Mouse (Mus musculus): ENCODE results near the gene Olfr957. TPM values are rescaled to one million over a fixed set of nuclear protein-coding genes. Genes with fewer than 3 reads are reported as not detected.

Olfr957 gene
- total RNA-seq (2017), result not detected in 2 replicates

GRCm38 (mm10) chr9:39515531-39515930 lies at the start of gene Olfr957:
Olfr957 (minus strand) TSS chr9:39515809.
- ATAC-seq (ENCODE audit: extremely low read depth, insufficient number of reproducible peaks, low FRiP score, poor library complexity, severe bottlenecking), result no peak

- ATAC-seq (ENCODE audit: extremely low read depth, insufficient number of reproducible peaks, low FRiP score, poor library complexity, severe bottlenecking), result no peak
Observed at GRCm38 (mm10) chr9:39558349-39558647, 42.7 kb upstream of the Olfr957 start.

DNA sequence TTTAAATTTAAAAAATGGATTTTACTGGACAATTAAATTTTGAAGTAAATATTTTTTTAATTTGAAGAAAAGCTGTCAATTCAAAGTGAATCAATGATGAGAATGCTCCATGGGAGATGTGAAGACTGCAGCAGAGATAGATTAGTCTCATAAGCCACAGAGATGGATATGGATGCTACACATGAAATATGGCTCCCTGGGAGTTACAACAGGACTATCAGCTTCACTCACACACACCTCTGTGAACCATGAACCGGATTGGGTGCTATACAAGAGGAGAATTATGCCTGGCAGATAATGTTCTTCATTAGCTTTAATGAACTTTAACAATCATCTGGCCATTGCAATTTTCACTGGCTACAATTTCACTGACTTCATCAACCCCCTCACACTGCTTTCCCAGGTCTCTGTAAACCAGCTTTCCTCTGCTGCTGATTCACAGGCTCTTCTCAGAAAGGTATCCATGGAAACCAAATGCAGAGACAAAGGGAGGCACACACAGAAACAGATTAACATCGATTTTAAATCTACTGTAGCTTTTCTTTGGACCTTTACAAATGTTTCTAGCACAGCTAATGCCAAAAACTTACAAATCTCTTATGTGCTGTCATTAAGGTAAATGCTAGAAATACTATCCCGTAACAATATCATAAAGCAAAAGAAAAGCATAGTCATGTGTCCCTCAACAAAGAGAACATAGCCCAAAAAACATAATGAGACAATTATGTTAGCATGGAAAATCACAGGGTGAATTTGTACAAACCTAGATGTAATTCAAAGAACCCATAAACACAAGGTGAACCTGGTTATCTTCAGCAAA lies 42.1 kb upstream of the Olfr957 start:
- ATAC-seq (ENCODE audit: extremely low read depth, insufficient number of reproducible peaks, low FRiP score, poor library complexity, severe bottlenecking), result no peak

DNA sequence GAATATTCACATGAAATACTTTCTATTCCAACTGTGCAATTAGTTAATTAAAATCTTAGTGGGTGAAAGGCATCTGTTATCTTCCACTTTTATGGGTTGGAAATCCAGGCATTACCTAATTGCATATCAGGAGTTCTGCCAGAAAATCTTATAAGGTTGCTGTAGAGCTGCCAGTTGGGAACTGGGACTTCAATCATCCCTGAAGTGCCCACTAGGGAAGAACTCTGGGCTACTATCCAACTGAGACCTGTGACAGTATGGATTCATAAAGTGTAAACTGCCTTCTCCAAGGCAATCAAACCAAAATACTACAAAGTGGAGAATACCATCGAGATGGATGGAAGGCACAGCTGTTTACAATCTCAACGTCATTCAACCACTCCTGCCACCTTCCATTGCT lies 38.3 kb upstream of the Olfr957 start, which contains the start of gene Olfr958:
TSS of gene Olfr958 (minus strand) at position 109 of the 400 bp plus-strand sequence.
- ATAC-seq (ENCODE audit: extremely low read depth, insufficient number of reproducible peaks, low FRiP score, poor library complexity, severe bottlenecking), result no peak

DNA sequence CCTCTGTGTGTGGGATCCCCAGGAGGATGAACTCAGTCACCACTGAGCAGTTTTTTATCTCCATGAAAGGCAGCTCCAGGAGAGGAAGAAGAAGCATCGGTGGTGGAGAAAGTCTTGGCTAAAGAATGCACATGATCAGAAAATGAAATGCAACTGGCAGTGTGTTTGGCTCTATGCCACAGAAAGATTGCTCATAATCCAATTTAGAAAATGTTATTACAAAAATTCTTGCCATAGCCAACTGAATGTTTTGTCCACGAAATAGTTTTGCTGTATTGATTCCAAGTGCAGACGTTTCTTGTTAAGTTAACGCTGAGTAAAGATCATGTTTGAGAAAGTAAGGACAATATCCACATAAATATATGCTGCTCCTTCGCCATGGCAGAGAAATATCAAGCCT lies 35.2 kb upstream of the Olfr957 start:
- no peak for ATAC-seq (ENCODE audit: extremely low read depth, insufficient number of reproducible peaks, low FRiP score, poor library complexity, severe bottlenecking)

GRCm38 (mm10) chr9:39523616-39524285 lies 8.1 kb upstream of the Olfr957 start:
- ATAC-seq (ENCODE audit: extremely low read depth, insufficient number of reproducible peaks, low FRiP score, poor library complexity, severe bottlenecking), result no peak

- ATAC-seq (ENCODE audit: extremely low read depth, insufficient number of reproducible peaks, low FRiP score, poor library complexity, severe bottlenecking), result no peak
Observed at GRCm38 (mm10) chr9:39518595-39518994, 3.0 kb upstream of the Olfr957 start.

DNA sequence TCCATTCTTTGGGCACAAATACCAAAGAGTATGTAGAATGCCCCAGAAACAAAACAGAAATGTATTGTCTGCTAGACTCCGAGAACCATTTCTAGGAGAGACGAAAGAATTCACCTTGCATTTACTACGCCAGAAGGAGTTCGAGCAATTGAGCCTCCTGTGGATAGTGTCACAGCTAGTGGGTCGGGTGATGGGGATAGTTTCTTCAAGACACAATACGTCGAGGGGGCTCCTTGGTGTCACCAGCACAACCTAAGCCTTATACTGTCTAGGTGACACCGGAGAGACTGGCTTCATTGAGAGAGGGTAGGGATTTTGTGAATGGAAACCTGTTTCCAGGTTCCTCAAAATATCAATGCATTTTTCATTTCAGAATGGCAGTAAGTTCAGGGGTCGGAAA lies 6.2 kb downstream of the Olfr957 start:
- ATAC-seq (ENCODE audit: extremely low read depth, insufficient number of reproducible peaks, low FRiP score, poor library complexity, severe bottlenecking), result no peak

DNA sequence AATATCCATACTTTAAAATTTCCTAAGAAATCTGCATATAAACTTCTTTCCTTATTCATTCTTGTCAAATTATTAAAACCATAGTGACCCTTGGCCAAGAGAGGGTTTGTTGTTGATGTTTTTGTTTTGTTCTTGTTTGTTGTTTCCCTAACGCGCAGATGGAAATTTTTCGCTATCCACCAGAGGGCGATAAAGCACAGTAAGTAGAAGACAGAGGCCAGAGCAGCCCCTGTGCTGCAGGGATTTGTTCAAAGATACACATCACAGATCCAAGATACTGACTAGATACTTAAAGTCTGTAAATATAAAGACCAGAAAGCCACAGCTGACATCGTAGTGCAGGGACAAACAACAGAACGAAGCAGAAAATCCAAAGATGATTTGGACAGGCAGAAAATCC lies 6.6 kb downstream of the Olfr957 start:
- ATAC-seq (ENCODE audit: extremely low read depth, insufficient number of reproducible peaks, low FRiP score, poor library complexity, severe bottlenecking), result no peak

DNA sequence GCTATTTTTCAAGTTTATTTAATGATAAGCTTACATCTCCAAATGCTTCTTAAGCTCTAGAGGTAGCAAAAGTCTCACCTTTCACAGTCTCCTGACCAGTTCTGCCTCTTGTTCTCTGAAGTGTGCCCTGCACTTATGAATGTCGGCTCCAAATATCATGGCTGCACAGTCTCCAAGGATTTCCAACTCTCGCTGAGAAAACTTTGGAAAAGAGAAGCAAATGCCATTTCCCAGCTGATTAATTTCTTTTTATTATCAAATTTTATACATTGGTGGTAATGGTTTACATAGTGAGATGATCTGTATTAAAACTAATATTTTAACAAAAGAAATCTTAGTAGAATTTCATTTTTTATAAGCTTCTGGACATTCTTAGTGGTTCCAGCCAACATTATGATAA lies 21.7 kb downstream of the Olfr957 start, which contains the start of gene Olfr44:
TSS of gene Olfr44 (minus strand) at position 101 of the 400 bp plus-strand sequence.
- ATAC-seq (ENCODE audit: extremely low read depth, insufficient number of reproducible peaks, low FRiP score, poor library complexity, severe bottlenecking), result no peak

- no peak for ATAC-seq (ENCODE audit: extremely low read depth, insufficient number of reproducible peaks, low FRiP score, poor library complexity, severe bottlenecking)
Observed at GRCm38 (mm10) chr9:39471844-39472243, 43.8 kb downstream of the Olfr957 start, which contains the start of gene Olfr955. Olfr955 (minus strand) TSS chr9:39471944.

Other genes starting within 250 kb of the Olfr957 start
- 0.23 TPM in 1 of 2 replicates, not detected in the other for gene Olfr945, start 239.0 kb downstream of the Olfr957 start, total RNA-seq (2017)
- gene Olfr948, start 189.8 kb downstream of the Olfr957 start, total RNA-seq (2017), result not detected in 2 replicates
- not detected in 2 replicates for gene Olfr951, start 128.4 kb downstream of the Olfr957 start, total RNA-seq (2017)
- gene Olfr952, start 88.7 kb downstream of the Olfr957 start, total RNA-seq (2017), result not detected in 2 replicates
- not detected in 2 replicates for gene Olfr954, start 59.1 kb downstream of the Olfr957 start, total RNA-seq (2017)
- gene Olfr955, start 43.9 kb downstream of the Olfr957 start, total RNA-seq (2017), result not detected in 2 replicates
- gene Olfr44, start 21.8 kb downstream of the Olfr957 start, total RNA-seq (2017), result 0.12 TPM in 1 of 2 replicates, not detected in the other
- not detected in 2 replicates for gene Olfr958, start 38.2 kb upstream of the Olfr957 start, total RNA-seq (2017)
- gene Olfr959, start 59.8 kb upstream of the Olfr957 start, total RNA-seq (2017), result 0.12 TPM in 1 of 2 replicates, not detected in the other
- not detected in 2 replicates for gene AW551984, start 88.6 kb upstream of the Olfr957 start, total RNA-seq (2017)
- not detected in 2 replicates for gene Olfr148, start 94.8 kb upstream of the Olfr957 start, total RNA-seq (2017)
- not detected in 2 replicates for gene Olfr960, start 105.6 kb upstream of the Olfr957 start, total RNA-seq (2017)
- not detected in 2 replicates for gene Olfr961, start 129.3 kb upstream of the Olfr957 start, total RNA-seq (2017)
- not detected in 2 replicates for gene Olfr963, start 151.4 kb upstream of the Olfr957 start, total RNA-seq (2017)
- not detected in 2 replicates for gene Olfr149, start 191.3 kb upstream of the Olfr957 start, total RNA-seq (2017)
- not detected in 2 replicates for gene Olfr965, start 195.5 kb upstream of the Olfr957 start, total RNA-seq (2017)
- gene Olfr150, start 215.2 kb upstream of the Olfr957 start, total RNA-seq (2017), result not detected in 2 replicates
- not detected in 2 replicates for gene Olfr967, start 230.4 kb upstream of the Olfr957 start, total RNA-seq (2017)